Mouse (Mus musculus): ENCODE data around the gene Pld1.

GRCm38 (mm10) chr3:28047599-28047998 is 109.1 kb downstream of the Pld1 start:
- TF ChIP-seq GATA1 (IDR thresholded peaks at IDR 0.05; ENCODE audit: borderline replicate concordance, low read length) (no peak), FLI1 (IDR thresholded peaks at IDR 0.05; ENCODE audit: low read length) (no peak)

All from megakaryocyte, embryonic 14.5 days (primary cell).